Mouse (Mus musculus) lung, adult 18-20 months (tissue): ENCODE results near the gene Fbxo3.
"Not testable (repeated sequence)": the region's sequence is repeated elsewhere in the genome, so short reads cannot be mapped to it uniquely, and the experiment has no call there.

ENCODE experiments used
- DNase-seq, 2 experiments: peaks; one replicate each; pipeline ENCODE4 v3.0.0; 2022; ENCODE audit warnings: mixed read lengths in 2 of 2

The Fbxo3 gene

DNA sequence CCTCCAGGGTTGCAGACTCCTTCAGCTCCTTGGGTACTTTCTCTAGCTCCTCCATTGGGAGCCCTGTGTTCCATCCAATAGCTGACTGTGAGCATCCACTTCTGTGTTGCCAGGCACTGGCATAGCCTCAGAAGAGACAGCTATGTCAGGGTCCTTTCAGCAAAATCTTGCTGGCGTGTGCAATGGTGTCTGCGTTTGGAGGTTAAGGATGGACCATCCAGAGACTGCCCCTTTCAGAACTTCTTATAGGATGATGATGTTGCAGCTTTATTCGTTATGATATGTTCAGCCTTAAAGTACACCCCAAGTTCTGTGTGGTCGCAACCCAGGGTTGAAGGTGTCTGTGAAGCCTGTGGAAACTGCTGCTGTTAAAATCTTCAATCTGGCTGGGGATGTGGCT is 69.9 kb downstream of the Fbxo3 start:
- not testable (repeated sequence) for DNase-seq

DNA sequence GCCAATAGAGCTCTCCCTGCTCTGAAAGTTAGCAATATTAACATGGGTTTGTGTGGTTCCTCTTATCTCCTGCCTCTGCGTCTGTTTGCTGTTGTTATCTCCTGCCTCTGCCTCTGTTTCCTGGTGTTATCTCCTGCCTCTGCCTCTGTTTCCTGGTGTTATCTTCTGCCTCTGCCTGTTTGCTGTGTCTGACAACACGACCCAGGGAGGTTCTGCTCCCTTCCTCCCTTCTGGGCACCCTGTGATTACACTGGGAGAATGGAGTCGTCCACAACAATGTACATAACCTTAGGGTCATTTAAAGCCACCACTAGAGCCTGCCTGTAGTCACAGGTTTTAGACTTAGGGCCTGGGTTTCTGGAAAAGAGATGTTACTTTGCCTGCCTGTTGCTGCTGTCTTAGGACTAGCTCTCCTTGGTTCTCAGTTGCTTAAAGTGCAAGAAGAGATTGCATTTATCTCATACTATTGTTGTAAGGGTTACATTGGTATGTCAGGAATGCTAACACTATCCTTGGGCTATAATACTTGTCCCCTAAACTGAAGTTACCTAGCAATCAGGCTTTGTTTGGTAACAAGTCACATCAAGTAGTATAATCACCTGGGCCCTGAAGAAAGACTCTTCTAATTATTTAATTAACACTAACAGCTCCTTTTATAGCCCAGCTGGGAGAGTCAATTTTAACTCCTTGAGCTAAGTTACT is 71.2 kb downstream of the Fbxo3 start:
- DNase-seq, result no peak

- no peak for DNase-seq
Measured at GRCm38 (mm10) chr2:104099231-104099585, 71.7 kb downstream of the Fbxo3 start.

GRCm38 (mm10) chr2:104099946-104100345 is 72.4 kb downstream of the Fbxo3 start:
- DNase-seq, result no peak

DNA sequence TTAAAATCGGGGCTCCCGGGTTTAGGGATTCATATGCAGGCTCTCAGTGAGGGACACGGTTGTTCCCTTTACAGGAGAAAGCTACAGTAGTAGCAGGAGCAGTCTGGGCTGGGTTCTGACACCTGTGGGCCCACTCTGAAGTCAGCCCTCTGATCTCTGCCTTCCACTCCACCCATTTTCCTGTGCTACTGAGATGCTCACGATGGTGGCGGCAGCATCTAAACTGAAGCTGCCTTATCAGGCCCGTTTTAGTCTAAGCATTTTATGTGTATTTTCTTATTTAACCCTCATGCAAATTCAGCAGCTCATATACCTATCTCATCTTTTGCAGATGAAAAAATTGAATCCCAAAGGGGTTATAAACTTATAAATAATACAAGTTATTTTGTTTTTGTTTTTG is 77.3 kb downstream of the Fbxo3 start:
- no peak for DNase-seq

GRCm38 (mm10) chr2:104109021-104109420 is 81.5 kb downstream of the Fbxo3 start:
- not testable (repeated sequence) for DNase-seq

DNA sequence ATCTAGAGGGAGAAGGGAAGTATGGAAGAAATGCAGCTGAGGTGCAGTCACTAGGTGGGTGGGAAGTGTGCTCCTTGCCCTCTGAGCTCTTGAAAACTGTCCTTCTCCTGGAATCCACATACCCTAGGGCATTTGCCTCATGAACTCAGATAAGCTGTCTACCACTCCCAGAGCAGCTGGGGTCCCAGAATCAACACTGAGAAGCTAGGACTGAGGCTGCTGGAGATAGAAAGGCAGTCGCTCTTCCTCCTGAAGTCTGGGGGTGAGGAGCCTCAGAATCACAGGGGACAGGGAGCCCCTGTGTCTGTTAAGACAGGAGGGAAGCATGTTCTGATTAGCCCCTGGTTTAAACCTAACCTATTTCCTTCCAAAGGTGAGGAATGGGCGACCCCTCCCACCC is 82.0 kb downstream of the Fbxo3 start:
- no peak for DNase-seq

- no peak for DNase-seq
Measured at GRCm38 (mm10) chr2:104110031-104110430, 82.5 kb downstream of the Fbxo3 start.

GRCm38 (mm10) chr2:104111170-104111797 is 83.8 kb downstream of the Fbxo3 start:
- not testable (repeated sequence) for DNase-seq
